Mouse (Mus musculus) lung, adult 2 months (tissue): ENCODE results near the gene Arl8b. TPM values are rescaled to one million over a fixed set of nuclear protein-coding genes. Genes with fewer than 3 reads are reported as not detected.

Source experiments
- DNase-seq: peaks from one replicate; pipeline ENCODE4 v3.0.0; 2022
- H3K4me1 ChIP-seq: fragments of 200-500 bp; 2 replicates; pipeline ENCODE4 v1.6.1; 2011; ENCODE audit warnings: low read length; ENCODE audit not compliant: control insufficient read depth, insufficient read depth
- H3K4me3 ChIP-seq: fragments of 200-500 bp; replicated peaks from 2 replicates; pipeline ENCODE3; 2011; ENCODE audit warnings: low read depth, mild to moderate bottlenecking, control low read depth, low read length; ENCODE audit errors: extremely low read depth
- CTCF ChIP-seq: fragments of 200-500 bp; IDR thresholded peaks from 2 replicates; pipeline ENCODE4 v1.5.1; 2011; ENCODE audit warnings: mild to moderate bottlenecking, low read length, control low read depth; ENCODE audit not compliant: insufficient read depth
- POLR2A ChIP-seq: fragments of 200-500 bp; IDR thresholded peaks from 2 replicates; pipeline ENCODE4 v1.6.1; 2011; ENCODE audit warnings: low read depth, mild to moderate bottlenecking, control low read depth, low read length, borderline replicate concordance; ENCODE audit errors: extremely low read depth
- WGBS: fragments of 180-500 bp; shearing (Covaris S2); methylation state at CpG from one replicate; pipeline ENCODE4 v1.1.7; 2018; 5-methylcytosine and 5-hydroxymethylcytosine counted together
- polyA plus RNA-seq: library from polyadenylated mRNA; depleted of rRNA; stranded (reverse); fragments of >200 nt; gene quantifications from 2 replicates; pipeline ENCODE4 v1.2.3, GENCODE M21; 2012

The Arl8b gene
- polyA plus RNA-seq, 1 experiment = 19.4 TPM

DNA sequence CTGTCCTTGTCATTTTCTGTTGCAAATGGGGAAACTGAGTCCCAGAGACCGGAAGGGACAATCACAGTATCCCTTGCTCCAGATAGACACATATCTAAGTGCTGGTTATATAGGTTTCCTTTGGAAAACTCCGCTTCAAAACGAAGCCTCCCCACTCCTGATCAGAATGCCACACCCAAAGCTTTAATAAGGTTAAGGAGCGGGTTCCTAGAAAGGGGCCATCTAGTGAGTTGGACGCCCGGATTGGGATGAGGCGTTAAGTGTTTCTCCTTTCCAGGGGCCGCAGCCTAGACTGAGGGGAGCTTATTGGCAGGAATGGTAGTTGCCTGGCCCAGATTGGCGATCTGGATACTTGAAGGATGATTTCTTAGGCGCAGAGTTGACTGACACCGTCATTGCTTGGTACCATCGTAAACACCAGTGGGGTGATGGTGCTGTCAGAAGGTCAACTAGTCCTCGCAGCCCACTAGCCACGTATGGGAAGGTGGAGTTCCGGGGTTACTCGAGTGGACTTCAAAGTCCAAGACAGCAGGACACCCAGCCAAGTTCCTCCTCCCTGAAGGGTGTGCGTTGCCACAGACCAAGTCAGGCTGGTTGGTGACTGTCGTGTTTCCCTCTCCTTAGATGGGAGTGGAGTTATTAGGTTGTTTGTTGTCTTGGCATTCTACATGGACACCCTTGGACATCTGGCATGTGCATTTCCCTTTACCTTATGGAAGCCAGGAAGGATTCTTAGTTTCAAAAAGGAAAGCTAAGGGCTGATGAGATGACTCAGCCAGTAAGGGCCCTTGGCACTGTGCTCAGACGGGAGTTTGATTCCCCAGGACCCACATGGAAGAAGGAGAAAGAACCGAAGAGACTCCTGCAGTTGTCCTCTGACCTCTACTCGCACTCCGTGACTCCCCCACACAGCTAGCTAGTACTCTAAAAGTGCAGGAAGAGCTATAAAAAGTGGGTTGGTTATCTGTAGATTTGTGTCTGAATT is 46.8 kb downstream of the Arl8b start:
- peak; percentile 51 for DNase-seq
- TF ChIP-seq POLR2A (peak; percentile 18; the same call in 1 of the 2 replicates), CTCF (no peak)
- H3K4me1 ChIP-seq = peaks cover 18% of the 10 kb centered on the region
- peak overlapping the region; percentile 87 for H3K4me3 ChIP-seq
- 7% methylated on average over 22 of the region's 22 CpGs for WGBS

DNA sequence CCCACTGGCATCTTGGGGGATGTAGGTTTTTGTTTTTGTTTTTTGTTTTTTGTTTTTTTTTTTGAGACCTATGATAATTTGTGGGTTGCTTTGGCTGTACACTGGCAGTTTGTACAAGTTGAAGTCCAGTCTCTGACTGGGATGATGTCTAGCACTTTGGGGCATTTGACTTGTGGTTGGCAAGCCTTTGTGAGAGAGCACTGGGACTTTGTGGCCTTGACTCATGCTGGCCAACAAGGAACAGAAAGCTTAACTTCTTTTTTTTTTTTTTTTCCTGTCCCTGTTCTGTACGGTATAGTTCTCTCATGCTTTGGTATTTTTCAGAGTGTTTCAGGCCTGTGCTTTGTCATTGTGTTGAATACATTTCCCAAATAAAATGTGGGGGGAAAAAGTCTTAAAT is 49.3 kb downstream of the Arl8b start:
- H3K4me1 ChIP-seq = peaks cover 13% of the 10 kb centered on the region
- H3K4me3 ChIP-seq = no peak overlapping the region
- 75% methylated on average over 1 of the region's 1 CpGs for WGBS
- TF ChIP-seq POLR2A (no peak), CTCF (no peak)
- DNase-seq = no peak

DNA sequence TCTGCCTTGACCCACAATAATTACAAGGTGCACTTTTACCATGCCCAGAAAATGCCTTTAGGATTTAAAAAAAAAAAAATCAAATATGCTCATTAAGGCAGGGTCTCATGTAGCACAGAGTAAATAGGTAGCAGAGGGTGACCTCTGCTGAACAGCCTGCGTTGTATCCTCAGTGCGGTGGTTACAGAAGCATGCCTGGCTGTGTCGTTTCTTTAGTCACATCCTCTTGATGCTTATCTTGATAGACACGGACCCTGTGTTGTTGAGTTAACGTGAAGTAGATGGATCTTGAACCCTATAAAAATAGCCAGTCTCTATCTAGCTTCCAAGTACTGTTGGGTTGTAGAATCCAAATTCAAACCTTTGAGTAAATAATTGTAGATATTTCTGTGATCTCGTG is 50.1 kb downstream of the Arl8b start:
- 40% methylated on average over 6 of the region's 6 CpGs for WGBS

DNA sequence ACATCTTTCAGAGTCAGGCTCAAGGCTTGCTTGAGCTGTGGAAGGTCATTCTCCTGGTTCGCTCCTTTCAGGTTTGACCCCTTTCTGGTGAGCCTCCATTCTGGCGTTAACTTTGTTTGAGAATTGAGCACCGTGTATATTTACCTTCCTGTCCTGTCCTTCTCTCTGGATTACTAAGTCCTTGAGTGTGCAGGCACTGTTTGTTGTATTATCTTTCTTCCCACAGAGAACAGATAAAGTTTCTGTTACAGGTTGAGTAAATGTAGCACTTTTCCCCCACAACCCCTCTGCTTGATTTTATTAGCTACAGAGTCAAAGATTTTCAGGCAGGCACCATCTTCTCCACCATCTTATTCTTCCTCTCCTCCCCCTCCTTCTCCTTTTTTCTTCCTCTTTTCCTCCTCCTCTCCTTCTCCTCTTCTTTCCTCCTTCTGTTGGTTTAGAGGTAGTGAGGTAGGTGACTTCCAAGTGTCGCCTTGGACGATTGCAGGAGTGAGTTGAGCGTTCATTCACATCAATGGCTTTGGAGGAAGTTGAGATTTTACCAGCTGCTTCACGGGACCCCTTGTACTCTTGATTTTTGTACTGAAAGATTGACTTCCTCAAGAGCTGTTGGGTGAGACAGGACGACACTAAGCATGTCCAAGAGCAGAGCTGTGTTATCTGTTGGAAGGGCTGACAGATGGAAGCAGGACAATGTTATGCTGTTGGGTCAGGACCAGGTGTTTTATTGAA is 51.2 kb downstream of the Arl8b start:
- WGBS = 55% methylated on average over 8 of the region's 8 CpGs
- Histone ChIP-seq H3K4me1 (peaks cover 13% of the 10 kb centered on the region), H3K4me3 (no peak overlapping the region)
- TF ChIP-seq POLR2A (no peak), CTCF (no peak)
- DNase-seq = no peak

More for the DNA sequence above, 50.1 kb downstream of the Arl8b start:
- Histone ChIP-seq H3K4me3 (no peak overlapping the region), H3K4me1 (peaks cover 13% of the 10 kb centered on the region)
- no peak for DNase-seq
- TF ChIP-seq POLR2A (no peak), CTCF (no peak)

DNA sequence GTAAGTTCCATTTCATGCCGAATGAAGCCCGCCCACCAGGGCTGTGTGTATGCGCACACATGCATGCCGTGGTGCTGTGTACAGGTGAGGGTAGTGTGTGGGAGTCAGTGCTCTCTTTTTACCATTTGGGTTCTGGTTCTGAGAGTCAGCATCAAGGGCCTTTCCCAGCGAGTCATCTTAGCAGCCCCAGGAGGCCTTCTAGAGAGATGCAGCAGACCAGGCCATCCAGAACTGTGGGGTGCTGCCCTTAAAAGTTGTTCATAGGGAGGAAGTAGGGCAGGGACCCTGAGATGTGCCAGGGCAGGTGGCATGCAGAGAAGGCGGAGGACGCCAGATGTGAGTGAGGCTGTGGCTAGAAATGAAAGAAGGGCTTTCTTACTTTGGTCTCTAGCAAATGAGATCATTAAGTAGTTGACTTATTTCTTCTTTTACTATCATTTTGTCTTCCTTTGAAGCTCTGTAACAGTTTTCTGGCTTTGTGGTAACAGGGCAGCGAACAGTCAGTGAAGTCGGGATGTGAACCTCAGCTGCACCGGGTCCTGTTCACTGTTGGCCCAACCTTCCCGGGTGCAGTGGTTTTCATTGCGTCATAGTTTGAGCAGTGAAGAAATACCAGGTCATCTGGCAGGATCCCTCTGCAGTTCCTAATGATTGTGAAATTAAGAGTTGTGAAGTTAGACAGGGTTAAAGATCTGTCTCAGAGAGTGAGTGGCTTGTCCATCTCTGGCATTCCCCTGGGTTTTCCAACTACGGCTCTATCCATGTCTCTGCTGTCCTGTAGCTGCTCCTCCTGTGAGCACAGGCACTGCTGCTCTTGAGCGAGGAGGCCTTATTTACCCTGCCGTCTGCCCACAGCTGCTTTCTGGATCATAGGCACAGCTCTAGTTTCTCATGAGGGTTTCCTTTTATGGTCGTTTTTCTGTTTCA is 53.1 kb downstream of the Arl8b start:
- H3K4me1 ChIP-seq = peaks cover 3% of the 10 kb centered on the region
- no peak overlapping the region for H3K4me3 ChIP-seq
- peak; percentile 38 for DNase-seq
- TF ChIP-seq POLR2A (no peak), CTCF (no peak)
- WGBS = 50% methylated on average over 16 of the region's 16 CpGs

DNA sequence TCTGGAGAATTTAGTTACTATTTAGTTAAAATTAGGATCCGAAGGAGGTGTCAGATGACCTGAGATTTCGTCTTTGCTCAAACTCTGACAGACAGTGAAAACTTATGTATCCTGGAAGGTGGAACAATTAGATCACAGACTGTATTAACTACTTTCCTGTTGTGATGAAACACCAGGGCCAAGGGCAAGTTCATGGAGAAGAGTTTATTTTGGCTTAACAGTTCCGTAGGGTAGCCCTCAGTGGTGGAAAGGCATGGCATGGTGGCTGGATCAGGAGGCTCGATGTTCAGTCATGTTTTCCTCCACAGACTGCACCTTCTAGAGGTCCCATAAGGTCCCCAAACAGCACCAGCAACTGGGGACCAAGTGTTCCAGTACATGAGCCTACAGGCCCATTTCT is 54.2 kb downstream of the Arl8b start:
- Histone ChIP-seq H3K4me3 (no peak overlapping the region), H3K4me1 (no peaks in the 10 kb centered on the region; the same call in 1 of the 2 replicates)
- no peak for DNase-seq
- WGBS = 80% methylated on average over 4 of the region's 4 CpGs
- no peak for TF ChIP-seq CTCF
- no peak for TF ChIP-seq POLR2A

DNA sequence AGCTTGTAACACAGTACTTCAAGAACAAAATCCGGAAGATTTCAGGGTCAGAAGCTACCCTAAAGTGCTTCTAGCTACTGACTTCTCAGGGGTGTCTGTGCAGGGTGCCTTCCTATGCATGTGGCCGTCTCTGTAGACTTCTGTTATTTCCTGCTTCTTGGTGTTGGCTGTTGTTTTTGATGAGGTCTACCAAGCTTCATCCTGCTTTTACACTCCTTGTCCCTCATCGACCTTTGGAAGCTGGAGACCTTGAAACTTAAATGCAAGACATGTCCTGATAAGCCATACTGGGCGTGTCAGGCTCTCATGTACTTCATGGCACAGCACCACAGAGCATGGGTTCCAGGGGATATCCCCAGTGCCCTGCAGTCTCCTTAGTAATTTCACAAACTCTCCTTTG is 55.1 kb downstream of the Arl8b start:
- H3K4me1 ChIP-seq = no peaks in the 10 kb centered on the region; the same call in 1 of the 2 replicates
- no peak overlapping the region for H3K4me3 ChIP-seq
- no peak for TF ChIP-seq CTCF
- no peak for TF ChIP-seq POLR2A
- no peak for DNase-seq
- WGBS = 79% methylated on average over 4 of the region's 4 CpGs

DNA sequence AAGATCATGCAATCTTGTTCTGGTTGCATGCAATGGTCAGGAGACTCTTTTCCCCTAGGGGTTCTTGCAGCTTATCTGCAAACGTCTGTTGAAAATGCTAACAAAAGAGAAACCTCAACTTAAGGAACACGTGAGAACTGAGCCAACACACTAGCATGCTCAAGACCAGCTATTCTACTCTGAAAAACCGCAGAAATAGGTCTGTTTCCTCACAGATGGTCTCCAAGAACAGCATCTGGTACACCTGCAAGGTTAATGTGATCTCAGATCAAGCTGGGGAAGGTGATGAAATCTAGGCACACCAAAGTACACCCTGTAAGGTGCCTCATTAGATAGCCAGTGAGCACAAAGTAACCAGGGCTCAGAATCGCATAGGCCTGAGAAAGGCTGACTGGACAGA is 56.5 kb downstream of the Arl8b start:
- Histone ChIP-seq H3K4me1 (no peaks in the 10 kb centered on the region; the same call in none of the 2 replicates), H3K4me3 (no peak overlapping the region)
- WGBS = 79% methylated on average over 4 of the region's 4 CpGs
- TF ChIP-seq POLR2A (no peak), CTCF (no peak)
- no peak for DNase-seq

DNA sequence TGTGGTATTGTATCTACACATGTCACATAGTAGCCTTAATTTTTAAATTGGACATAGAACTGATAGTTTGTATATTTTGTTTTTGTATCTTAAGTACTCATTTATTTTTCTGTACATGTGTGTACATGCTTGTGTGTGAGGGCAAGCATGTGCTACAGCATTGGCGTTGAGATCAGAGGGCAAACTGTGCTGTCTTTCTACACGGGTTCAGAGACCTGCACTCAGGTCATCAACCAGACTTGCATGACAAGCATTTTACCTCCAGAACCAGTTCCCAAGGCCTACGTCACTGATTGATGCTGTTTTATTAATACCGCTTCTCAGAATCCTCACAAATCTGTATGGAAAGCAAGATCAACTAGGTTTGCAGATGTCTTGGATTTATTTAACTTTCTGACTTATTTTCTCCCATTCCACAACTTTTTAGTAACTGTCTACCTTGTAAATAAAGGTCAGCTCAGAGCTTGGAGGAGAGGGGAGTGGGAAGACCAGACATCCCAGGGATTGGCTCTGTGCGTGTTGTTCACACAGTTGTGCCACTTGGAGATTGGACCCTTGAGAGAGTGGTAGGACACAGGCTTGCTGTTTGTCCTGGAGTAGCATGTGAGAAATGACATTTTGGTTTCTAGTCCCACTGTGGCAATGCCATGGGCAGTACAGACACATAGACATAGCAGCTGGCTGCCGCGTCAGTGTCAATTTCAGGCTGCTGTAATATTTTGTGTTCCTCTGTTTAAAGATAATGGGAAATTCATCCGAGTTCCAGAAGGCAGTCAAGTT is 58.2 kb downstream of the Arl8b start:
- no peaks in the 10 kb centered on the region; the same call in none of the 2 replicates for H3K4me1 ChIP-seq
- 90% methylated on average over 8 of the region's 8 CpGs for WGBS
- no peak overlapping the region for H3K4me3 ChIP-seq
- no peak for DNase-seq
- TF ChIP-seq CTCF = no peak
